Mouse (Mus musculus) cerebellum, adult 2 months (tissue): Measurements from ENCODE around the gene Gpr156. TPM values are rescaled to one million over a fixed set of nuclear protein-coding genes. Genes with fewer than 3 reads are reported as not detected.

Experiments
- DNase-seq, 2 experiments: peaks; one replicate each; pipeline ENCODE4 v3.0.0; 2021
- H3K27ac ChIP-seq: fragments of 200-500 bp; 2 replicates; pipeline ENCODE4 v1.5.1; 2012; ENCODE audit warnings: low read length, control low read depth, inconsistent platforms; ENCODE audit not compliant: insufficient read depth
- H3K27me3 ChIP-seq: fragments of 200-500 bp; 2 replicates; pipeline ENCODE4 v1.6.1; 2012; ENCODE audit warnings: inconsistent platforms, mild to moderate bottlenecking, low read length, moderate library complexity; ENCODE audit not compliant: control insufficient read depth, insufficient read depth
- H3K4me1 ChIP-seq: fragments of 200-500 bp; 2 replicates; pipeline ENCODE4 v1.6.1; 2011; ENCODE audit warnings: low read length; ENCODE audit not compliant: control insufficient read depth, insufficient read depth
- H3K4me3 ChIP-seq: fragments of 200-500 bp; replicated peaks from 2 replicates; pipeline ENCODE3; 2011; ENCODE audit warnings: mild to moderate bottlenecking, low read depth, low read length, control low read depth; ENCODE audit not compliant: insufficient read depth
- CTCF ChIP-seq: fragments of 200-500 bp; IDR thresholded peaks from 2 replicates; pipeline ENCODE4 v1.5.1; 2011; ENCODE audit warnings: low read depth, mild to moderate bottlenecking, control low read depth, low read length, moderate library complexity, borderline replicate concordance; ENCODE audit not compliant: insufficient read depth
- POLR2A ChIP-seq: fragments of 200-500 bp; IDR thresholded peaks from 2 replicates; pipeline ENCODE4 v1.6.1; 2011; ENCODE audit warnings: low read length, control low read depth, borderline replicate concordance; ENCODE audit not compliant: insufficient read depth
- WGBS: fragments of 180-500 bp; shearing (Covaris S2); methylation state at CpG from one replicate; pipeline ENCODE4 v1.1.7; 2018; 5-methylcytosine and 5-hydroxymethylcytosine counted together
- polyA plus RNA-seq: library from polyadenylated mRNA; depleted of rRNA; stranded (reverse); fragments of >200 nt; gene quantifications from 2 replicates; pipeline ENCODE4 v1.2.3, GENCODE M21; 2012

Gpr156 gene
- polyA plus RNA-seq, 1 experiment, result 0.54 TPM

DNA sequence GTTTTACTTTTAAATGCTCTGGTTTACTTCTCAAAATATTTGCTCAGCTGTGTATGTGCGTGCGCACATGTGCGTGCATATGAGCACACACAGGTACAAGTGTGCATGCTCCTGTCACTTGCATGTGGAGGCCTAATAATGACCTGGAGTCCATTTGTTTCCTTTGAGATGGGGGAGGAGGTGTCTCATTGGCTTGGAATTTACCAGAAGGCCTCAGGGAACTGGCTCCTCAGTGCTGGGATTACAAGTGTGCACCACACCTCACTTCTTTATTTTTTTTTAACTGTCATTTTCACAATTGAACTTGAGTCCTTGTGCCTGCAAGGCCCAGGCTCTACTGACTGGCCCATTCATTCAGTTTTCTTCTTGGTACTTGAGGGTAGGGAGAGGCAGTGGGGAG lies 38.9 kb upstream of the Gpr156 start:
- WGBS, result 99% methylated on average over 3 of the region's 3 CpGs
- no peaks in the 10 kb centered on the region; the same call in 1 of the 2 replicates for H3K27me3 ChIP-seq
- TF ChIP-seq POLR2A (no peak), CTCF (no peak)
- H3K4me3 ChIP-seq, result no peak overlapping the region
- no peaks in the 10 kb centered on the region; the same call in 1 of the 2 replicates for H3K4me1 ChIP-seq
- no peak overlapping the region for H3K27ac ChIP-seq
- DNase-seq, result no peak

DNA sequence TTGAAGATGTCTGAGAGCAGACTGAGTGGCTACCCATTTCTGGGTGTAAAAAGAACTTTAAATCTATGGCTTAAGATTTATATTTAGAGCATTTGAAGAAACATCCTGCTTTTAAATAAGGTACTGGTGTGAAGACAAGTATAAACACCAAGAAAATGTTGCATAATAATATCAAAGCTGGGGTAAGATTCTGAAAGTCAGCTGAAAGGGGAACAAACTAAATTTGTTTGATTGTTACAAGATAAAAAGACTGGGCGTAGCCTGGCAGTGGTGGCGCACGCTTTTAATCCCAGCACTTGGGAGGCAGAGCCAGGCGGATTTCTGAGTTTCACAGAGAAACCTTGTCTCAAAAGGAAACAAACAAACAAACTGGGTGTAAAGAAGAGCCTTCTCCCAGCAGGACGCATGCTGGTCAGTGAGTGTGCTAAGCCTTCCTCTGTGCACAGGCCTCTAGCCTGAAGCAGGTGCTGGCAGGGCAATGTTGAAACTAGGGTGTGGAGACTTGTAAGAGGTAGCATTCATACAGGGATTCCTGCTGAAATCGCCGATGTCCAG lies 37.3 kb upstream of the Gpr156 start:
- H3K27me3 ChIP-seq, result no peaks in the 10 kb centered on the region; the same call in 1 of the 2 replicates
- no peak for DNase-seq
- no peak overlapping the region for H3K27ac ChIP-seq
- 85% methylated on average over 7 of the region's 7 CpGs for WGBS
- H3K4me1 ChIP-seq, result no peaks in the 10 kb centered on the region; the same call in 1 of the 2 replicates
- TF ChIP-seq CTCF (no peak), POLR2A (no peak)
- H3K4me3 ChIP-seq, result no peak overlapping the region

DNA sequence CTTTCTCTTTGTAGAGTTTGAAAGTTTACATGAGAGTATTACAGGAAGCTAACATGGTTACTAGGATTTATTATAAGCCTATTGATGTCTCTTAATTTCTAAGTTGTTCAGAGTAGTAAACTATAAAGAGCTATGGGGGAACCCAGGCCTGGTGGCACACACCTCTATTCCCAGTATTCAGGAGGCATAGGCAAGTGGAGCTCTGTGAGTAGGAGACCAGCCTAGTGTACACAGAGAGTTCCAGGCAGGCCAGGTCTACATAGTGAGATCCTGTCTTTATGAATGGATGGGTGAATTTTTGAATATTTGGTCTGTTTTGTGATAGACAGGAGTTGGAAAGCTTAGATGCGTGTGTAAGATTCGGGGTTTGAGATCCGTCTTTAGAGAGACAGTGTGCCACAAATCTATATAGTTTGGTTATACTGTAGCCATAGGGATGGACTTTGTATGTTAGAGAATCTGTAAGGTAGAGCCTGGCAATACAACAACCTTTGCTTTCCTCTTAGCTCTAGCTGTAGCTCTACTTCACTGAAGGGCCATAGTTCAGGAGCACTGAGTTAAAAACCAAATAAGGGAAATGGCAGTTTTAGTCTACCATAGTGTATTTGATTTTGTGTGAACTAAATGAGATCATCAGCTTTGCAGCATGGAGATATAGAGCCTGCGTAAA lies 36.4 kb upstream of the Gpr156 start:
- 95% methylated on average over 4 of the region's 4 CpGs for WGBS
- DNase-seq, result no peak
- no peaks in the 10 kb centered on the region; the same call in 1 of the 2 replicates for H3K27me3 ChIP-seq
- TF ChIP-seq POLR2A (no peak), CTCF (no peak)
- H3K4me3 ChIP-seq, result no peak overlapping the region
- H3K27ac ChIP-seq, result no peak overlapping the region
- H3K4me1 ChIP-seq, result no peaks in the 10 kb centered on the region; the same call in 1 of the 2 replicates

DNA sequence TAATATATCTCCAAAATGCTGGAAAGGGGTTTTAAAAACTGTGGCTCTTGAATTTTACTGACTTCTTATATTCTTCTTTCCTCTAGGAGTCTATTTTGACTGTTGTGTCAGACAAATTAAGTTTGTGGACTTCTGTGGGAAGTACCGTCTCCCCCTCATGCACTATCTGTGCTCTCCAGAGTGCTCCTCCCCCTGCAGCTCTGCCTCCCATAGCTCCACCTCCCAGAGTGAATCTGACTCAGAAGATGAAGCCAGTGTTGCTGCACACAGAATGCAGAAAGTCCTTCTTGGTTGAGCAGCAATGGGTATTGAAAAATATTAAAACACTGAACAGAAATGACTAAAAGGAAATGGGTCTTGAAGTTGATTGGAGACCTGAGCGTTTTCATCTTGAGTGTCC lies 35.1 kb upstream of the Gpr156 start:
- Histone ChIP-seq H3K27me3 (no peaks in the 10 kb centered on the region), H3K4me3 (no peak overlapping the region), H3K4me1 (no peaks in the 10 kb centered on the region; the same call in 1 of the 2 replicates), H3K27ac (no peak overlapping the region)
- no peak for DNase-seq
- WGBS, result 71% methylated on average over 2 of the region's 2 CpGs
- no peak for TF ChIP-seq POLR2A
- no peak for TF ChIP-seq CTCF

DNA sequence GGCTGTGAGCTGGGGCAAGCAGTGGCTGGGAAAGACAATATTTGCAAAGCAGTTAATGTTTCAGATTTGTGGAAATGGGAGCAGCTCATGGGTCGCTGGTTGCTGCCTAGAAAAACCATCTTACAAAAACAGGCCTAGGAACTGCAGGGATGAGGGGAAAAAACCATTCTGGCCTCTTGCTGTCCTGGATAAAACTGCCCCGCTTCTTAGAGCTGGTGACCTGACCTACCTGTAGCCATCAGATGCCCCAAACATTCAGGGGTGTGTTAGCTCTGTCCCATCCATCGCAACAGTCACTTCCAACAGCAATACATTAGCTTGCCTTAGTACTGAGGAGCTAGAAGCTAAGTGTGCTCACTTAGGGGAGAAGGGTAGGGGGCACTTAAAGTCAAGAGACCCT lies 27.3 kb upstream of the Gpr156 start:
- Histone ChIP-seq H3K4me1 (no peaks in the 10 kb centered on the region), H3K27ac (no peak overlapping the region), H3K27me3 (no peaks in the 10 kb centered on the region), H3K4me3 (no peak overlapping the region)
- TF ChIP-seq POLR2A, result no peak
- no peak for TF ChIP-seq CTCF
- WGBS, result 96% methylated on average over 3 of the region's 3 CpGs
- DNase-seq, result no peak

DNA sequence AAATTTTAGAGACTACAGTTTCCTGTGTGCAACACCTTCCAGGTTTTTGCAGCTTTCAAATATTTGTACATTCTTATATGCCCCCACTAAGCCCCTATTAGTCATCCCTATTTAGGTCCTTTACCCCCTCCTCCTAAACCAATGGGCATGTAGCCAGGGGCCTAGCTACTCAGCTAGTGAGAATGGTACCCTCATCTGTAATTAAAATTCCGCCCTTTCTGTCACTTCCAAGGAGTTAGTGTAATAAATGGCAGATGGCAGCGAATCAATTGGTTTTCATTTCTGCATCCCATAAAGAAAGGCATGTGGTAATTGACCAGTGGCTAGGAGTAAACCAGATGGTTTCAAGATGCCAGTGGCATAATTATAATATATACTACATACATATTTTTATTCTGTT lies 23.6 kb upstream of the Gpr156 start:
- WGBS, result 31% methylated on average over 2 of the region's 2 CpGs
- TF ChIP-seq CTCF, result no peak
- no peak for TF ChIP-seq POLR2A
- no peaks in the 10 kb centered on the region for H3K4me1 ChIP-seq
- no peaks in the 10 kb centered on the region for H3K27me3 ChIP-seq
- H3K4me3 ChIP-seq, result no peak overlapping the region
- H3K27ac ChIP-seq, result no peak overlapping the region
- DNase-seq, result no peak

DNA sequence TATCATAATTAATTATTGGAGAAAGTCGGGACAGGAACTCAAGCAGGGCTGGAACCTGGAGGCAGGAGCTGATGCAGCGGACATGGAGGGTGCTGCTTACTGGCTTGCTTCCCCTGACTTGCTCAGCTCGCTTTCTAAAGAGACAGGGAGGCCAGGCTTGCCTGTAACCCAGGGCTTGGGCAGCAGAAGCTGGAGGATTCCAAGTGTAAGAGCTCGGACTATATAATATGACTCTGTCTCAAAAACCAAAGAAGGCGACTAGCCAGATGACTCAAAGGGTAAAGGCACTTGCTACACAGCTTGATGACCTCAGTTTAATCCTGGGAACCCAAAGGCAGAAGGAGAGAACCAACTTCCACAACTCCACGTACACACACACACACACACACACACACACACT lies 22.9 kb upstream of the Gpr156 start:
- no peak for DNase-seq
- Histone ChIP-seq H3K4me1 (no peaks in the 10 kb centered on the region), H3K27ac (no peak overlapping the region), H3K27me3 (no peaks in the 10 kb centered on the region), H3K4me3 (no peak overlapping the region)
- 31% methylated on average over 6 of the region's 6 CpGs for WGBS
- TF ChIP-seq CTCF (no peak), POLR2A (no peak)

DNA sequence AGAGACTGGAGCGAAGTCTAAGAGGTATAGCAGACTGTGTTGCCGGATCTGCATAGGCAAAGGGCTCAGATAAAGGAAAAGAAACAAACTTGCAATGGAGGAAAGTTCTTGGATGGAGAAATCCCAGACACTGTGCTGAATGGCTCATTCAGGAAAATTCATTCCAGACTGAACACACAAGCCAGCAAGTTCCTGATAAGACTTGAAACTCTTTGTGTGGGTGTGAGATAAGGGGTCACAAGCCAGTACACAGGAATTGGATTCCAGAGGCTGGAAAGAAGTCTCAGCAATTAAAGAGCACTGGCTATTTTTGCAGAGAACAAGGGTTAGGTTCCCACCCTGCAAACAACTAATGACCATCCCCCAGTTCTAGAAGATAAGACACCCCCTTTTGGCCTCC lies 22.4 kb upstream of the Gpr156 start:
- TF ChIP-seq CTCF, result no peak
- no peak for TF ChIP-seq POLR2A
- DNase-seq, result no peak
- Histone ChIP-seq H3K4me3 (no peak overlapping the region), H3K4me1 (no peaks in the 10 kb centered on the region), H3K27me3 (no peaks in the 10 kb centered on the region), H3K27ac (no peak overlapping the region)
- 96% methylated on average over 2 of the region's 2 CpGs for WGBS
